Mouse (Mus musculus) G1E (cell line): ENCODE data around the gene Zfyve26.

Experiments used
- CTCF ChIP-seq: IDR thresholded peaks from 2 replicates; pipeline ENCODE4 v1.5.1; 2012; ENCODE audit warnings: low read depth, low read length, inconsistent platforms, mixed read lengths
- GATA1 ChIP-seq: IDR thresholded peaks from 2 replicates; pipeline ENCODE4 v1.6.1; 2012; ENCODE audit warnings: borderline replicate concordance, low read length, inconsistent platforms, mixed read lengths
- GATA2 ChIP-seq: IDR thresholded peaks from 2 replicates; pipeline ENCODE4 v1.6.1; 2012; ENCODE audit warnings: low read depth, low read length, inconsistent platforms, borderline replicate concordance
- POLR2AphosphoS5 ChIP-seq: IDR thresholded peaks from 2 replicates; pipeline ENCODE4 v1.6.1; 2012; ENCODE audit warnings: low read depth, low read length, inconsistent platforms; ENCODE audit not compliant: insufficient replicate concordance
- TAL1 ChIP-seq: conservative IDR thresholded peaks from 2 replicates; pipeline ENCODE4 v1.6.1; 2012; ENCODE audit warnings: low read depth, low read length, inconsistent platforms, mixed read lengths

DNA sequence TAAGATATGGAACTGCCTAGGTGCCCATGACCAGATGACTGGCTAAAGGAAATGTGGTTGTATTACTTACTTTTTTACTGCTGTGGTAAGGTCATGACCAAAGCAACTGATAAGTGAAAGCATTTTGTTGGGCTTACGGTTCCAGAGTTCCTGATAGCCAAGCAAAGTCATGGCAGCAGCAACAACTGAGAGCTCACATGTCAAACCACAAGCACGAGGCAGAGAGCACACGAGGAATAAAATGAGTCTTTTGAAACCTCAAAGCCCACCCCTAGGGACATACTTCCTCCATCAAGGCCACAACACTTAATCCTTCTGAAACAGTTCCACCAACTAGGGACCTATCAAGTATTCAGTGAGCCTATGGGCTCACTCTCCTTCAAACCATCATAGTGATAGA, 94.2 kb downstream of the Zfyve26 start:
- no peak for TF ChIP-seq GATA1
- no peak for TF ChIP-seq CTCF
- no peak for TF ChIP-seq POLR2AphosphoS5
- TF ChIP-seq TAL1 = no peak
- no peak for TF ChIP-seq GATA2
